Mouse (Mus musculus): ENCODE results near the gene Trp53tg5. TPM values are rescaled to one million over a fixed set of nuclear protein-coding genes. Genes with fewer than 3 reads are reported as not detected.

Trp53tg5 gene
- total RNA-seq, 2 experiments from 2014 or later = not detected

Other genes with a start within 250 kb of the Trp53tg5 start
- gene Svs2, start 235.3 kb downstream of the Trp53tg5 start, total RNA-seq (2015) = not detected in 2 replicates
- gene Svs2, start 235.3 kb downstream of the Trp53tg5 start, total RNA-seq (2017) = not detected in 2 replicates
- not detected in 2 replicates for gene Svs3b, start 217.1 kb downstream of the Trp53tg5 start, total RNA-seq (2015)
- gene Svs3b, start 217.1 kb downstream of the Trp53tg5 start, total RNA-seq (2017) = not detected in 2 replicates
- gene Svs4, start 195.3 kb downstream of the Trp53tg5 start, total RNA-seq (2015) = not detected in 2 replicates
- not detected in 2 replicates for gene Svs4, start 195.3 kb downstream of the Trp53tg5 start, total RNA-seq (2017)
- gene Svs3a, start 184.5 kb downstream of the Trp53tg5 start, total RNA-seq (2015) = not detected in 2 replicates
- gene Svs3a, start 184.5 kb downstream of the Trp53tg5 start, total RNA-seq (2017) = not detected in 2 replicates
- not detected in 2 replicates for gene Svs6, start 157.0 kb downstream of the Trp53tg5 start, total RNA-seq (2015)
- gene Svs6, start 157.0 kb downstream of the Trp53tg5 start, total RNA-seq (2017) = not detected in 2 replicates
- not detected in 2 replicates for gene Svs5, start 141.0 kb downstream of the Trp53tg5 start, total RNA-seq (2015)
- gene Svs5, start 141.0 kb downstream of the Trp53tg5 start, total RNA-seq (2017) = not detected in 2 replicates
- gene Slpi, start 84.6 kb downstream of the Trp53tg5 start, total RNA-seq (2015) = 454 and 463 TPM in 2 replicates
- gene Slpi, start 84.6 kb downstream of the Trp53tg5 start, total RNA-seq (2017) = 81.4 and 109 TPM in 2 replicates
- not detected in 2 replicates for gene Rbpjl, start 70.6 kb downstream of the Trp53tg5 start, total RNA-seq (2015)
- gene Rbpjl, start 70.6 kb downstream of the Trp53tg5 start, total RNA-seq (2017) = not detected in 2 replicates
- gene Matn4, start 68.6 kb downstream of the Trp53tg5 start, total RNA-seq (2015) = not detected in 2 replicates
- gene Matn4, start 68.6 kb downstream of the Trp53tg5 start, total RNA-seq (2017) = not detected in 2 replicates
- gene Sdc4, start 29.8 kb downstream of the Trp53tg5 start, total RNA-seq (2015) = 0.76 and 0.82 TPM in 2 replicates
- 0.49 and 0.88 TPM in 2 replicates for gene Sdc4, start 29.8 kb downstream of the Trp53tg5 start, total RNA-seq (2017)
- 50.9 and 52.3 TPM in 2 replicates for gene Sys1, start 16.8 kb downstream of the Trp53tg5 start, total RNA-seq (2015)
- 14.9 and 20.2 TPM in 2 replicates for gene Sys1, start 16.8 kb downstream of the Trp53tg5 start, total RNA-seq (2017)
- not detected in 2 replicates for gene Gm20458, start 12.8 kb downstream of the Trp53tg5 start, total RNA-seq (2015)
- not detected in 2 replicates for gene Gm20458, start 12.8 kb downstream of the Trp53tg5 start, total RNA-seq (2017)
- gene Dbndd2, start 12.4 kb upstream of the Trp53tg5 start, total RNA-seq (2015) = 3.2 and 7.9 TPM in 2 replicates
- 1.4 and 2.0 TPM in 2 replicates for gene Dbndd2, start 12.4 kb upstream of the Trp53tg5 start, total RNA-seq (2017)
- 69.0 and 70.8 TPM in 2 replicates for gene Pigt, start 23.8 kb upstream of the Trp53tg5 start, total RNA-seq (2015)
- 30.8 and 43.0 TPM in 2 replicates for gene Pigt, start 23.8 kb upstream of the Trp53tg5 start, total RNA-seq (2017)
- gene Wfdc2, start 88.7 kb upstream of the Trp53tg5 start, total RNA-seq (2015) = not detected in 2 replicates
- not detected in 2 replicates for gene Wfdc2, start 88.7 kb upstream of the Trp53tg5 start, total RNA-seq (2017)
- not detected in 2 replicates for gene Spint3, start 99.7 kb upstream of the Trp53tg5 start, total RNA-seq (2015)
- gene Spint3, start 99.7 kb upstream of the Trp53tg5 start, total RNA-seq (2017) = not detected in 2 replicates
- gene Wfdc6a, start 111.7 kb upstream of the Trp53tg5 start, total RNA-seq (2015) = not detected in 2 replicates
- gene Wfdc6a, start 111.7 kb upstream of the Trp53tg5 start, total RNA-seq (2017) = not detected in 2 replicates
- gene Eppin, start 119.9 kb upstream of the Trp53tg5 start, total RNA-seq (2015) = not detected in 2 replicates
- gene Eppin, start 119.9 kb upstream of the Trp53tg5 start, total RNA-seq (2017) = not detected in 2 replicates
- not detected in 2 replicates for gene Wfdc6b, start 139.8 kb upstream of the Trp53tg5 start, total RNA-seq (2015)
- not detected in 2 replicates for gene Wfdc6b, start 139.8 kb upstream of the Trp53tg5 start, total RNA-seq (2017)
- gene Wfdc8, start 139.9 kb upstream of the Trp53tg5 start, total RNA-seq (2015) = not detected in 2 replicates
- gene Wfdc8, start 139.9 kb upstream of the Trp53tg5 start, total RNA-seq (2017) = not detected in 2 replicates
- gene Wfdc16, start 165.1 kb upstream of the Trp53tg5 start, total RNA-seq (2015) = not detected in 2 replicates
- not detected in 2 replicates for gene Wfdc16, start 165.1 kb upstream of the Trp53tg5 start, total RNA-seq (2017)
- gene Wfdc10, start 182.3 kb upstream of the Trp53tg5 start, total RNA-seq (2015) = not detected in 2 replicates
- not detected in 2 replicates for gene Wfdc10, start 182.3 kb upstream of the Trp53tg5 start, total RNA-seq (2017)
- not detected in 2 replicates for gene Wfdc9, start 182.9 kb upstream of the Trp53tg5 start, total RNA-seq (2015)
- gene Wfdc9, start 182.9 kb upstream of the Trp53tg5 start, total RNA-seq (2017) = not detected in 2 replicates
- not detected in 2 replicates for gene Wfdc11, start 200.4 kb upstream of the Trp53tg5 start, total RNA-seq (2015)
- gene Wfdc11, start 200.4 kb upstream of the Trp53tg5 start, total RNA-seq (2017) = not detected in 2 replicates
- gene Wfdc13, start 211.4 kb upstream of the Trp53tg5 start, total RNA-seq (2015) = not detected in 2 replicates
- gene Wfdc13, start 211.4 kb upstream of the Trp53tg5 start, total RNA-seq (2017) = not detected in 2 replicates
- not detected in 2 replicates for gene Spint4, start 224.8 kb upstream of the Trp53tg5 start, total RNA-seq (2015)
- not detected in 2 replicates for gene Spint4, start 224.8 kb upstream of the Trp53tg5 start, total RNA-seq (2017)
- not detected in 2 replicates for gene Spint5, start 241.6 kb upstream of the Trp53tg5 start, total RNA-seq (2015)
- gene Spint5, start 241.6 kb upstream of the Trp53tg5 start, total RNA-seq (2017) = not detected in 2 replicates